Mouse (Mus musculus): ENCODE measurements around the gene Sertad4. TPM values are rescaled to one million over a fixed set of nuclear protein-coding genes. Genes with fewer than 3 reads are reported as not detected.

The Sertad4 gene
- polyA plus RNA-seq, 1 experiment from 2014 or later = 20.8 TPM

DNA sequence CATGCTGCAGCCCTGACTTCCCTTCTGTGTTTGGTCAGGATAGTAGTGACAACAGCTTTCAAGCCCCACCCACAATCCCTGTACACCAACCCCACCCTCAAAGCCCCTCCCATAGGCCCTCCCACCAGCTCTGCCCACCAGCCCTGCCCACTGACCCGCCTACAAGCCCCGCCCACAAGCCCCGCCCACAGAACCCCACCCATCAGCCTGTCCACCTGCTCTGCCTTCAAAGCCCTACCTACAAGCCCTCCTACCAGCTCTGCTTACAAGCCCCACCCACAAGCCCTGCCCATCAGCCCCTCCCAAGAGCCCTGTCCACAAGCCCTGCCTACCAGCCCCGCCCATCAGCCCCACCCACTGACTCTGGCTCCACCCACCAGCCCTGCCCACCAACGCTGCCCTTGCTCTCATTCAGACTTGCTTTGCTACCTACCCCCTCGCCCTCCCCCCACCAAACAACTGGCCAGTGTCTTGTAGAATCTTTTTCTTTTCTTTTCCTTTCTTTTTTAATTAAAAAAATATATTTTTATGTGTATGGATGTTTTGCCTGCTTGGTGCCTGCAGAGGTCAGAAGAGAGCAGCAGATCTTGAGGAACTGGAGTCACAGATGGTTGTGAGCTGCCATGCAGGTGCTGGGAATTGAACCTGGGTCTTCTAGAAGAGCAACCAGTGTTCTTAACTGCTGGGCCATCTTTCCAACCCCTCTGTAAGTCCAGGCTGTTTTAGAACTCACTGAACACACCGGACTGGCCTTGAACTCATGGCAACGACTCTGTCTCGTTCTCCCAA lies 60.4 kb downstream of the Sertad4 start:
- Histone ChIP-seq H3K27ac (ENCODE audit: low read depth, low read length) (no peak overlapping the region), H3K36me3 (ENCODE audit: control insufficient read depth, insufficient read depth, low read length) (no peaks in the 10 kb centered on the region), H3K4me1 (ENCODE audit: control insufficient read depth, insufficient read depth, low read length) (peaks cover 11% of the 10 kb centered on the region), H3K27me3 (replicated peaks; ENCODE audit: control insufficient read depth, insufficient read depth, low read length) (no peaks in the 10 kb centered on the region), H3K9me3 (replicated peaks; ENCODE audit: control insufficient read depth, low read length) (no peaks in the 10 kb centered on the region), H3K4me2 (ENCODE audit: low read length) (no peak overlapping the region), H3K9ac (ENCODE audit: low read length) (no peak overlapping the region), H3K4me3 (ENCODE audit: low read depth, low read length) (no peak overlapping the region)
- WGBS = 69% methylated on average over 9 of the region's 9 CpGs
- DNase-seq (ENCODE audit: low spot score) (no peak), ATAC-seq (no peak)

Other genes with a start within 250 kb of the Sertad4 start
- gene Hhat, start 84.5 kb downstream of the Sertad4 start, polyA plus RNA-seq (2014; fragmentation: Nextera tagmentation; extraction: Ambion mirVana) = 3.5 and 3.8 TPM in 2 replicates
- 6.9 and 10.0 TPM in 2 replicates for gene Syt14, start 180.0 kb upstream of the Sertad4 start, polyA plus RNA-seq (2014; fragmentation: Nextera tagmentation; extraction: Ambion mirVana)

Data from forebrain, embryonic 14.5 days (tissue).